Mouse (Mus musculus): ENCODE measurements around the gene Stxbp2.

- TF ChIP-seq CTCF (IDR thresholded peaks at IDR 0.05; ENCODE audit: extremely low read depth, insufficient read depth, low read length), result no peak
- no peak for TF ChIP-seq POLR2A (IDR thresholded peaks at IDR 0.05; ENCODE audit: extremely low read depth, insufficient read depth, low read length)
These were observed 16.2 kb downstream of the Stxbp2 start for GRCm38 (mm10) chr8:3646824-3647531.
